Mouse (Mus musculus) right cerebral cortex, adult 2 months (tissue): ENCODE data around the gene Sgca.
"Not testable (repeated sequence)": the region's sequence is repeated elsewhere in the genome, so short reads cannot be mapped to it uniquely, and the experiment has no call there.

Experiments
- DNase-seq, 2 experiments: peaks; one replicate each; pipeline ENCODE4 v3.0.0; 2021 to 2022; ENCODE audit warnings: low spot score in 2 of 2

Sgca gene

DNA sequence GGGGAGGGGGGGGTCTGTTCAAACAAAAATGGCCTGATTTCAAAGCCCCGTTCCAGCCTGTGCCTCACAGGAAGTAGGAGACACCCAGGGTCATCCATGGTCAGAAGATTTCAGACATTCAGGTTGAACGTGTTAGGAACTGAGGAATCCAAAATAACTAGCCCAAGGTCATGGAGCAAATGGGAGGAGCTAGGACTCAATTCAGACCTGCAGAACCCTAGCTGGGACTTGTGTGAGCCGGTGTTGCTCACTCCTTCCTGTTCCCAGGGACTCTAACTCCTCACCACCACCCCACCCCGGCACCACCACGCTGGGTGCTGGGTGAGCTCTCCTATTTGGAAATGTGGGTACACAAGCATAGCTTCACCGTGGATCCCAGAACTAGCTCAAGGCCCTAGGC lies 11.2 kb upstream of the Sgca start:
- no peak for DNase-seq

DNA sequence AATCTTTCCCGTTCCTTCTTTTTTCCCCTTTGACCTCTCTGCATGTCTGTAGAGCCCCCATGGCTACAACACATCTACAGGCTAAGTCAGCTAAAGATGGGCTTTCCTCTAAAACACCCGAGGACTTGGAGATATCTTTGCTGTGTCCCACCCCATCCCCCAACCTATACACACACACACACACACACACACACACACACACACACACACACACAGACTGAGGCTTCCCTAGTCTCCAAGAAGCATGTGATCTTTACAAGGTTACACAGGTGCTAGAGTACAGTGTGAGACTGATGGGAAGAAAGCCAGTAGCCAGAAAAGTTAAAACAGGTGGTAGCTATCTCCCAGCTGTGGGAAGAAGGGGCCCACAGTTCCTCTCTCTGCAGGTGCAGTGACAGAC lies 10.3 kb upstream of the Sgca start:
- DNase-seq: no peak

DNA sequence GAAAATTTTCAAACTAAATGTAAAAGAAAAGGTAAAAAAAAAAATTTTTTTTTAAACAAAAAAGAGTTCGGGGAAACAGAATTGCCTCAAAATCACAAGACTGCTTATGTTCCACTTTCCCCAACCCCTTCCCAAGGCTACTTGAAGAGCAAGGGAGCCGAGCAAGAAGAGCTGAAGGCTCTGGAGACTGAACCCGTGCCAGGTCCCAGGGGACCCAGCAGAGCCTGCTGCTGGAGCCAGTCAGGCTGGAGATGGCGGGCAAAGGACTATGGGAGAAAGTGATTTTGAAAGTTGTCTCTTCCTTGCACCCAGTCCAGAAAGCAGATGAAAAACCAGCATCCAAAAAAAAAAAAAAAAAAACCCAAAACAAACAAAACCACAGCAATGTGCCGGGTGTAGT lies 9.7 kb upstream of the Sgca start:
- no peak for DNase-seq

DNA sequence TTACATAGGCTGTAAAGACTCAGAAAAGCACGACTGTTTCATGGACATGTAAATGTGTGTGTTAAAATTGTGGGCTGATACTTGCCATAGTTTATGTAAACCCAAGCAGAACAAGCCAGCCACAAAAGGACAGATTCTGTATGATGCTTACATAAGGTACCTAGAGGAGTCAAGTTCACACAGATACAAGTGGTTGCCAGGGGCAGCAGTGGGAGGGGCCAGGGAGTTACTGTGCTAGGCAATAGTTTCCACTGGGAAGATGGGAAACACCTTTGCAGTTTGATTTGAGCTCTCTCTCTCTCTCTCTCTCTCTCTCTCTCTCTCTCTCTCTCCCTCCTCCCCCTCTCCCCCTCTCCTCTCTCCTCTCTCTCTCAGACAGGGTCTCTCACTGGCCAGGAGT lies 9.0 kb upstream of the Sgca start:
- DNase-seq: no peak

DNA sequence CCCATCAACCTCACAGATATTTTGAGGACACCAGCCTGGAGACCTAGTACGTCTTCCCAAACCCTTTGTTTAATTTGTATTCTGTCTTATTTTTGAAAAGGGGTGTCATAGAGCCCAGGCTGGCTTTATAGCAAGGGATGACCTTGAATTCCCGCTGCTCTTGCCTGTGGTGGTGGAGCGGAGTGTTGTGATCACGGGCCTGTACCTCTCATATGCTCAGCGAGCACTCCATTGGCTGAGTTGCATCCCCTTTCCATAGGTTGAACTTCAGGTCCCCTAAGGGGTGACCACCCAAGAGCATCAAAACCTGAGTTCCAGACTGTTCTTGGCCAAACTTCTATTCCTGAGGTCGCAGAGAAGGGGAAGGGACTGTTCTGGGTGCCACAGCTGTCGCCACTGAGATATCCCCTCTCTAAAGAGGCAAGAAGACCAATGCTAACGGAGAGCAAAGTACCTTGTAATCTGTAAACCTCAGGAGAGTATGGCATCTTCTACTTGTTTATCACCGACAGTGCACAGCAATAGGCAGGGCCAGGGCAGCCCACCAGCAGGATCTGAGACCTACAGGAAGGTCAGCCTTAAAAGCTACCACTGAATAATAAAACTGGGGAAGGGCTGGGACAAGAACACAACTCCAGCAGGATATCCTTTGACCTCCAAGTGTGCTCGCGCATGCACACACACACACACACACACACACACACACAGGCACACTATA lies 3.5 kb upstream of the Sgca start:
- DNase-seq: no peak

DNA sequence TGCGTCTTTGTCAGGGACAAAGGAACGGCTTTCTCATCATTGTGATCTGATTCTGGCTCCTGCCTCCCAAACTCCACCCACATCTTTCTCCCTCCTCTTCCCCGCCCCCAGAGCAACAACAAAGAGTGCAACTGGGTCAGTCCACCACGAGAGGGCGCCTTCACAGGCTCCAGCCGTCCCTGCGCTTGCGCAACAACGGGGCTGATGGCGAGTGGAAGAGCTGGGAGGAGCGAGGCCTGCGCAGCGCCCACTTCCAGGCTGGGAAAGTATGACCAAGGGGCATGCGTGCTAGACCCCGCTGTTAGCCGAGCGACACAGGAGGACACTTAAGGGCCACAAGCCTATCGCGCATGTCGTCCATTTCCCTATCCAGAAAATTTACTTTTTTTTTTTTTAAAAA lies 2.8 kb upstream of the Sgca start:
- DNase-seq: peak; percentile 95 to 99

DNA sequence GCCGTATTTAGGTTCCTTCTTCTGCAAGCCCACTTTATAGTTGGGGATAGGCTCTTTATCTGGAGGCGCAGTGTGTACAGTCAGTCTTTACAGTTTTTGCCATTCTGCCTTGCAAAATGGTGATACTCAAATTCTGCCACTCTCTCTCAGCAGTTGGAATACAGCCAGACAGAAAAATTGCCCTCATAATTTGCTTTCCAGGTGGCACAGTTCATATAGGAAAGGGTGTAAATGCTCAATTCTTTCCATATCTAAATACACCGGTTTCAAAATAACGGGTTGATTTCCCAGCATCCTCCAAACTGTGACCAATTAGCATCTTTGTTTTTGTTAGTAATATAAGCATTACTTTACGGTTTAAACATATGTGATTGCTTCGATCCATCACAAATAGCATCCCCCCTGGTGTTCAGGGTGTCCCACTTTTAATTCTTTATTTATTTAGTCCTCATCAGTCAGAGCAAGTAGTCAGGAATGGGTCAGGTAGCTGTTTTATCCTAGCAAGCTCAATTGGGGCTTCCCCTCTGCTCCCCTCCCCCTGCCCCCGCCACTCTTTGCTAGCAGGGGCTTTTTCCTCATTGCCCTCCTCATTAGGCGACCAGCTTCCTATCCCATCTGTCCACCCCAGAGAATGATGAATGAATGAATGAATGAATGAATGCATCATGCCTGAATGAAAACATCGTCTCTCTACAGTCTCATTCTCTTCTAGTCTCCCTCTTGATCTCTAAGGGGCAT lies 2.2 kb upstream of the Sgca start:
- no peak for DNase-seq

DNA sequence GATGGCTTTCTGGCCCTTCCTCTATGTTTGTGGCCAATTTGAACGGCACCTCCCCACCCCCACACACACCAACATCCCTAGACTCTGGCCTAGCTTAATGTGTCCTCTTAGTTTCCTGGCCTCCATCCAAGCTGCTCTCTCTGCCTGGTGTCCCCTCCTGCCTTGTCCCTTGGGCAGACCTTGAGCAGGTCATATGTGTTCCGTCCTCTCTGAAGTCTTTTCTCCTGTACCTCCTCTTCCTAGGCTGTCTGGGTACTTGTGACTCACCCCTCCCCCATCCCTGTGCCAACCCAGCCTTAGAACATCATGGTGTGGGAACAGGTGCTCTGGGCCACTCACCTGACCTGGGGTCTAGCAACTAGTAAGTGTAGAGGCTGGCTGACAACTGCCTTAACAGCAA lies 1.2 kb downstream of the Sgca start:
- no peak for DNase-seq

DNA sequence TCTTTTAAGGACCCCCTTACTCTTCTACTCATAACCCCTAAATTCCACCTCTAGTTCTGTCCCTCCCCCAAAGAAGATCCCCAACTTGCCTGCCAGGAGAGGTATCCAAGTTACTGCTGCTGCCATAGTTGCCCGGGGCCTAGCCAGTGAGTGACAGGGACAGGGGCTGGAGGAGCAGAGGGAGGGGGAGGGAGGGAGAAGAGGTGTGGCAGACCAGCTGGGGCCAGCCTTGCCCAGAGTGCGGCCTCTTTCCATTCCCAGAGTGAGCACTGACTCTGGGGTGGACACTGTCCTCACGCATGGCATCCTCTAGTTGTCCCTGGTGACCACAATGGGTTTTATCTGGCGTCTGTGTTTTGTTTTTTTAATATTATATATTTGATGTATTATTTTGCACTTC lies 2.8 kb downstream of the Sgca start:
- DNase-seq: no peak

DNA sequence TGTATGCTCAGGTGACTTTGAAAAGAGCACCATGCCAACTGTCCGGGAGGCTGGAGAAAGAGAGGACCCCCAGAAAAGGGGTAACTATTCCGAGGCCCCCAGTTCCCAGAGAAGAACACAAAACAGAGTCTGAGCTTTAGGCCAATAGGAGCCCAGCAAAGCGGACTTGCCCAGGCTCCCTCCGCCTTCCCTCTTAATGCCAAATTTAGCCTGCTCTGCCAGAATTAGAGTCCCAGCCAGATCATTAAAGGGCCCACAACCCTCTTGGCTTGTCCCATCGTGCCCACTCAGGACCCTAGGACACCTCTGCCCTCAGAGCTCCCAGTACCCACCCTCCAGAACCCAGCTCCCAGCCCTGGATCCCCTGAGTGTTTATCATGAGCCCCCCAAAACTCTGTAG lies 3.2 kb downstream of the Sgca start:
- DNase-seq: no peak

DNA sequence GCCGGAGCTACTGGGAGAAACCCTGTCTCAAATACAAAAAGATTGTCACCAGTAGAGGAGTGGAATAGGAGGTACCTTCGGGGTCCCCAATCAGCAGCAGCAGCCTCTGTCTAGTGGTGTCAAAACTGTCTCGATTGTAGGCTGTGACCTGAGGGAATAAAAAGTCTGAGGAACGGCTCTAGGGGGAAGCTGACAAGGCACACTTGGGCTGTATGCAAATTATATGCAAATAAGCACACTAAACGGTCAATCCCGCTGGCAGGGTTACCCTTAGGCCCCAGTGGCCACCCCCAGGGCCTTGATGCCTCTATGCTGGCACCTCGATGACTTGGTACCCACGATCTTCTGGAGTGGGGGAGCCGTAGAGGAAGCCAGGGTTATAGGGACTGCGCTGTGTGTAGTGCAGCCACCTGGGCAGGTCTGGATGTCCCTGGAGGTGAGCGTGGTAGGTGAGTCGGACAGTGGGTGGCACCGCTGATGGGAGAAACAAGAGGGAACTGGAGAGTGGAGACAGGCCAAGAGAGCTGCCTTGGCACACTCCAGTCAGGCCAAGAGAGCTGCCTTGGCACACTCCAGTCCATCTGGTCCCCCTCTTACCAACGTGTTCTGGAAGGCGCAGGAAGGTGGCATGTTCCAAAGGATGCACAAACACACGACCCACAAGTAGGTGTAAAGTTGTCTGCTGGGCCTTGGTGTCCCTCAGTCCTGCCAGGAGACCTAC lies 4.1 kb downstream of the Sgca start:
- DNase-seq: no peak

DNA sequence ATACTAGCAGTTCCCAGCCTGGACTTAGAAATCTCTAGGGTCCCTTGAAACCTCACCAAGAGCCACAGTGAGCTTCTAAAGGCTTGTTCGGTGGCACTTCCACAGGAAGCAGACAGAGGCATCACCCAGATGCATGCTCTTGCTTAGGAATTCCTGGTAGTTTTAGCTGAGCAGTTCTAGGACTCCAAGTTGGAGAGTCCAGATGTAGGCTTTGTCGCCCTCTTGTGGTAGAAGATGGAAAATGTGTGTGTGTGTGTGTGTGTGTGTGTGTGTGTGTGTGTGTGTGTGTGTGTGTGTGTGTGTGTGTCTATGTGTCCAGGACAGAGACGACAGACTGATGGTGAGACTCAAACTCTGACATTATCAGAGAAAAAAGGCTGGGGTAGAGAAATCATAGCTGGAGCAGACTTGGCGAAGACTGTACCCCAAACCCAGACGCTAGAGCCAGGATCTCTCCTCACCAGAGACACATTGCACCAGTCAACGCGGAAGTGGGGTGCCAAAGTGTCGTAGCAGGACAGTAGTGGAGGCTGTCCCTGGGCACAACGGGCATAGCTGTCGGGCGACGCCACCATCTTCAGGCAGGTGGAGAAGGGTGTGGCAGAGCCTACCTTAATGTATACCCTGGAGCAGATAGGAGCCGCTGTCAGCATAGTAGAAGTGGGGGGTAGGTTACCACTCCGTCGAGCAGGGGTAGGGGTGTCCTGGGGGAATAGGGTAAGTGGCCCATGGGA lies 5.8 kb downstream of the Sgca start:
- DNase-seq: peak; percentile 83 to 91

DNA sequence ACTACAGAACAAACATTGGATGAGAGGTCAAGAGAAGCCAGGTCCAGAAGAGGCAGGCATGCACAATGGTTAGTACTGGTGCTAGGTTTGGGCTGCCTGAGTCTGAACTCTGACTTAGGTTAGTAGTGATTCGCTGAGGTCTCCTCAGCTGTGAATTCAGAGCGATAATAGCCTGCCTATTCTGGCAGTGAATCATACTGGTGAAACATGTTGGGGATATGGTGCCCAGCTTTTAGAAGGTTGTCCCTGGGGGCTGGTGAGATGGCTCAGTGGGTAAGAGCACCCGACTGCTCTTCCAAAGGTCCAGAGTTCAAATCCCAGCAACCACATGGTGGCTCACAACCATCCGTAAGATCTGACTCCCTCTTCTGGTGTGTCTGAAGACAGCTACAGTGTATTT lies 6.4 kb downstream of the Sgca start:
- DNase-seq: not testable (repeated sequence)

DNA sequence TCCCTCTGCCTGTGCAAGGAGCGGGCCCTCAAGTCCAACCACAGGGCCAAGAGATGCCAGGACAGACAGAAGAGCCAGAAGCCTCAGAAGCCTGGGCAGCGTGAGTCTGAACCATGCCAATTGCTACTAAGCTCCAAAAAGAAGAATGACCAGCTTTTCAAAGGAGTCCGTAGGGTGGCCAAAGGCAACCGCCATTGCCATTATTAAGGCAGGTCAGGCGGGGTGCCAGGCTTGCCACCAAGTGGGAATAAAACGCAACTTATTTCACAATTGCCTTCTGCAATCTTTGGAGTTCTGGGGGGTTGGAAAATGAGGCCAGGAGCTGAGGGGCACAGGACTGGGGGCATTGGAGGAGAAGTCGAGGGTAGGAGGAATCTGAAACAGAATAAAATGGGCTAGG lies 7.9 kb downstream of the Sgca start:
- no peak for DNase-seq

DNA sequence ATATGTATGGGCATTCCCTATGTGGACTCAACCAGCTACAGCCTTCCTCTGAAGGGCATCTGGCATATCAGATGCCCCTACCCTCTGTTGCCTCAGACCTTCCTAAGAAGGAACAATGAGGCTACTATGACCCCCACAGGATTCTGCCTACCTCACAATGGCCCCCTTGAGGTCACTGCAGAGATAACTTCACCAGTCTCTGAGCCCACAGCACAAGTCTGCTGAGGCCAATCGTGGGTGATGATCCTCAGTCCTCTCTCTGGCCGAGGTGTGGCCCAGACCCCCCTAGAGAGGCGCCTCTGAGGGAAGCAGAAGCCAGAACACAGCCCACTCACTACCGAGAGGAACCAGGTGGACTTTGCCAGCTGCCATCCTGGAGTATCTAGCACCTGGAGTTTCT lies 8.7 kb downstream of the Sgca start, which contains the start of gene Hils1:
Hils1 (plus strand) TSS at position 175 of the 400 bp plus-strand sequence.
- no peak for DNase-seq

DNA sequence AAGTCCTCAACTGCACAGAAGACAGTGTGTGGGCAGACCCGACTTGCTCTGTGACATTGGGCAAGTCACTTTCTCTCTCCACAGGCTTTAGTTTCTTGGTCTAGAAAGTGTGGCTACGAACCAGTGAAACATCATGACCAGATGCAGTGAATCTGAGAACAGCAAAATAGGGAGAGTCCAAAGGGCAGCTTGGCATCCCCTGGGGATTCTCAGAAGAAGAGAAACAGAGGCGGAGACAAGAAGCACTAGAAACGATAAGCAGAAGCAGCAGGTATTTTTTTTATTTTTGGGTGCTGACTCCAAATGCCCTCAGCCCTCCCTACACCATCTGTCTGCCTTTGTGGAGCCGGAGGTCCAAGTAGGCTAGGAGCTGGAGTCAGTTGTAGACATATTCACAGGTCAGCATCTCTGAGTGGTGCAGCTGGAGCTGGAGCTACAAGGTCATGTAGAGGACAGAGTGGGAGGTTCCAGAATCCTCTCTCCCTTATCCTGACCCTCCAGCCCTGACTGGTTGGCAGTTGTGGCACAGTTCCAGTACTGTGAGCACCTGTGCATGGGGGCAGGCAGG lies 13.5 kb downstream of the Sgca start:
- DNase-seq: no peak

DNA sequence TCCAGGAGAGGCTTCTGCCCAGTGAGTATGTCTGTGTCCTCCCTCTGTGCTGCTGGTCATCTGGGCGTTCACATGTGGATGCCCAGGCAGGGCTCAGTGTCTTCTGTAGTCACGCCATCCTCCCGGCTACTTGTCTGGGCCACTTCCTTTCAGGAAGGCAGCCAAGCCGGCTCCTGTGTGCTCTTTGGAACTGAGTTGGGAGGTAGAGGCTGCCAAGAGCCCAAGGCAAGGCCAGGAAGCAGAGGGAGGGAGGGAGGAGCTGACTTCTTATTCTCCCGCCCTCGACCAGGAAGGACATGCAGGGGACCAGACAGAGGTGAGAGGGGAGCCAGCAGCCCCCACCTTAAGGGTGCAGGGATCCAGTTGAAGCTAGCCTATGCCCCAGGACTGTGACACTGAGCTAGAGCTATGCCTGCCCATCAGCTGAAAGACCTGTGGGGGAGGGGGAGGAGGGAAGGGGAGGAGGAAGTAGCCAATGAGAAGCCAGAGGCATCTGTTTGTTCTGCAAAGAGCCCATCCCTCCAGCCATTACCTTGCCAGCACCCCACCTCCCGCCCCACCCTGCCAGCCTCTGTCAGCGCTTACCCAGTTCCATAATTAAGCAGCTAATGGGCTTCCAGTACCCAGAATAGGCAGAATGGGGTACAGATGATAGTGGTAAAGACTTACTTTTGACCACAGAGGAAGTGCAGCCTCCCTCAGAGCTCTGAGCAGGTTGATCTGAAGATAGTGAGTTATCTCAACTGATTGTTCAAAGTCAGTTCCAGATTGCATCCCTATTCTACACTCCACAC lies 17.9 kb downstream of the Sgca start:
- no peak for DNase-seq

DNA sequence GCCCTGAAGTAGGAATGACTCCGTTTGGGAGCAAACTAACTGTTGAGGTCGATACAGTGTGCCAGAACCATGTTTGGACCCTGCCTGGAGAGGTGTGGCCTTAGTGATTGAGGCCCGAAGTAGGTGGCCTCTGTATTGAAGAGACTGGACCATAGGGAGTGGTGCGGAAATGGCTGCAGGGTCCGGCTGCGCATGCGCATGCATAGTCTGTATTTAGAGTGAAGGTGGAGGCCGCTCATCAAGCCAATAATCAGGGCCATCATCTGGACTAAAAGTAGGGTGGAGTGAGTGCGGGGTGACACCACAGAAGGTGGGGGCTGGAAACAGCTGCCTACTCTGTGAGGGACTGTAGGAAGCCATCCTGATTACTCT lies 18.4 kb downstream of the Sgca start:
- DNase-seq: no peak

DNA sequence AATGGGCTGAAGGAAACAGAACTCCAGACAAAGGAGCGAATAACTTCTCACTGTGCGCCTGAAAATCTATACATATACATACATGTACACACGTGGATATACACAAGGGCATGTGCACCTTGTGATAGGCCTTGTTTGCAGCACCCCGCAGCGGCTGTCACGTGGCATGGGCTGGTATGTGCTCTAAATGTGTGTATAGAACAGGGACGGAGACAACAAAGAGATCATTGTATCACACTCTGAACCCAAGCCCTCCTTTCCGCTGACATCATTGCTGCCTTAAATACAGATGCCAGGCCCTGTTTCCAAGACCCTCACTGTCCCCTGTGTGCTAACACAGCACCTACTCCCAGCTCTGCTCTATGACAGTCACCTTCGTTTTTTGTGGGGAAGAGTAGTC lies 21.0 kb downstream of the Sgca start:
- DNase-seq: no peak

DNA sequence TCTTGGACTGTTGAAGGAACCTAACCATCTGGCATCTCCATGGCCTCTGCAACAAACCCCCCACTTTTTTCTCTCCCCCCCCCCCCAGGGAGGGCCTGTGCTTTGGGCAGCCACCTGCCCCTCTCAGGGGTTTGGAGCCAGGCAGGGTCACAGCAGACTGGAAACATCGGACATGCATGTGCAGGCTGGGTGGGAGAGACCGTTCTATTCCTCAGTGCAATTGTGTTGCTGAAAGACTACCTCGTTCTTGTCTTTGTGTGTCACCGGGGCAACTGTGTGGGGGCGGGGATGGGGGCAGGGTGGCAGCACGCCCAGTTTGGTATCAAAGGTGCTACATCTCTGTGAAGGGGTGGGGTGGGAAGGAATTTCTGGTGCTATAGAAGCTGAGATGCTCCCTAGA lies 24.0 kb downstream of the Sgca start:
- no peak for DNase-seq

DNA sequence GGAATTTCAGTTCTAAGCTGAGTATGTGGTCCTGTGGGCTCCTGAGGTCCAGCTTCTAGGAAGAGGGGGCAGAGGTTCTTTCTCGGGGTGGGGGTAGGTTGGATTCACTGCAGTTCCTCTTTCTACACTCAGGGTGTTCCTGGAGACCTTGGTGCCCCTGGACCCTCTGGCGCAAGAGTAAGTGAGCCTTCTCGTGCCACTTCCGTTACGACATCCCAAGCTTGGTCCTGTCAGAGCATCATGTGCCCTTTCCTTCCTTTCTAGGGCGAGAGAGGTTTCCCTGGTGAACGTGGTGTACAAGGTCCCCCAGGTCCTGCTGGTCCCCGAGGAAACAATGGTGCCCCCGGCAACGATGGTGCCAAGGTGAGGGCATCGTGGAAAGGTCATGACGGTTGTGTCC lies 30.9 kb downstream of the Sgca start:
- no peak for DNase-seq
